Mouse (Mus musculus) G1E-ER4 (cell line): ENCODE data around the gene Nktr. TPM values are rescaled to one million over a fixed set of nuclear protein-coding genes. Genes with fewer than 3 reads are reported as not detected.
A peak's percentile ranks its signal among the peaks of the same experiment; 100 is the strongest.

Experiments
- GATA1 ChIP-seq: IDR thresholded peaks from one replicate; pipeline ENCODE4 v1.8.0; 2012; ENCODE audit warnings: low read length, inconsistent platforms
- polyA plus RNA-seq: library from polyadenylated mRNA; stranded (reverse); fragments of >175 nt; gene quantifications from 2 replicates; pipeline ENCODE4 v1.2.3, GENCODE M21; 2012

The Nktr gene
- polyA plus RNA-seq, 1 experiment: 72.0 TPM

GRCm38 (mm10) chr9:121697150-121698049 is 21.6 kb upstream of the Nktr start:
- no peak for TF ChIP-seq GATA1

GRCm38 (mm10) chr9:121704261-121704645 is 14.7 kb upstream of the Nktr start:
- TF ChIP-seq GATA1: no peak

DNA sequence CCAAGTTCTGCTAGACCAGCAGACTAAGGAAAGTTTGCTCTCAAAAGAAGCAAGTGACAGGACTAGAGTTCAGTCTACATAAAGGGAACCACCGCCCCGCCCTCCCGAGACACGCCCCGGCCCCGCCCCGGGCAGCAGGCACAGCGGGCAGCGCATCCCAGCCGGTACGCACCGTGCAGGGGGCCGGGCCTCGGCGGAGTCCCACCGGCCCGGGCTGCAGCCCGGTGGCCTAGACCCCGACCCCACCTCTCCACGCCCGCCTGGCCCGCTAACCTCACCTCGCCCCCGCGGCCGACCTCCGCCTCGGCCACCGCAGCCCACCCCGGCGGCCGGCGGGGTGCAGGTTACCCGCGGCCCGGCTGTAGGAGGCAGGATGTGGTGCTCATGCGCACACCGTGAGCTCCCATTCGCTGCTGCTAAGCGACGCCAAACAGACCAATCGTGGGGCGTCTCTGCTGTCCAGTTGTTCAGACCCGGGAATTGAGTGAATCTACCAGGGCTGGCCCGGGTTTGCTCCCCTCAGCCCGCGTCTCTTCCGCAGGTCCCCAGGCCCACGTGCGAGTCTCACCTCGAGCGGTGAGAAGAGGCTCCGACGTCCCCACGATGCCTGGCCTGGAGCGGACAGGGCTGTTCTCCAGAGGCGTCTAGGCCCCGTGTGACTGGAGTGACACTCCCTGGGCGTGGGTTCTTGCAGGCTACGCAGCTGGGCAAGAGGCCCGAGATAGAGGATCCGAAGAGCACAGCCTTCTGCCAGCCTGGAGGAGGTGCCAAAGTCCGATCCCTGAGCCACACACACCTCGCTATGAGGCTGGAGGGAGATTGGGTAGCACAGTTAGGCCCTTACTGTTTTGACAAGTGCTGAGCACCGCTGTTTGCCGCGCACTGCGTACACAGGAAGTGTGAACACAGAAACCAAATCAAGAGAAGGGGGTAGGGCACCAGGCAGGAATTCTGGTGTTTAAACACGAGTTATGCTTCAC is 14.0 kb upstream of the Nktr start, which contains the start of gene Sec22c:
Gene Sec22c, minus strand, starts transcription at position 845 of the 980 bp plus-strand sequence.
- TF ChIP-seq GATA1: no peak

GRCm38 (mm10) chr9:121706029-121706675 is 12.8 kb upstream of the Nktr start:
- no peak for TF ChIP-seq GATA1

DNA sequence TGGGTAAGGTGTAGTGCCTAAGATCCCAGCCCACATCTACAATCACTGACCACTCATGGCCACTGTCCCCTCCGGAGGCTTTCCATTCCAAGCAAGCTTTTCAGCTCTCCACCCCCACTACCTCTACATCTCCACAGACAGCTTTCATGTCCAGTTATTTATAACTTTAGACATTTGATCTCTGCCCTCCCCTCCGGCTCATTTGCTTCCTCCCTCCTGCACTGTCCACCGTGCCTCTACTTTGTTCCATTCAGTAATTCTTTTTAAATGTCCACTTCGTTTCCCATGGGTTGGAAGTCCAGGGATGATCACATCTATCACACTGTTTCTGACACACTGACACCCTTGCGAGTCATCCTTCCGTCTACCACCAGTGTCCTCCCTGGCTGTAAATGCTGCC is 11.2 kb upstream of the Nktr start:
- no peak for TF ChIP-seq GATA1

GRCm38 (mm10) chr9:121708506-121709486 is 10.2 kb upstream of the Nktr start:
- TF ChIP-seq GATA1: peak; percentile 58

DNA sequence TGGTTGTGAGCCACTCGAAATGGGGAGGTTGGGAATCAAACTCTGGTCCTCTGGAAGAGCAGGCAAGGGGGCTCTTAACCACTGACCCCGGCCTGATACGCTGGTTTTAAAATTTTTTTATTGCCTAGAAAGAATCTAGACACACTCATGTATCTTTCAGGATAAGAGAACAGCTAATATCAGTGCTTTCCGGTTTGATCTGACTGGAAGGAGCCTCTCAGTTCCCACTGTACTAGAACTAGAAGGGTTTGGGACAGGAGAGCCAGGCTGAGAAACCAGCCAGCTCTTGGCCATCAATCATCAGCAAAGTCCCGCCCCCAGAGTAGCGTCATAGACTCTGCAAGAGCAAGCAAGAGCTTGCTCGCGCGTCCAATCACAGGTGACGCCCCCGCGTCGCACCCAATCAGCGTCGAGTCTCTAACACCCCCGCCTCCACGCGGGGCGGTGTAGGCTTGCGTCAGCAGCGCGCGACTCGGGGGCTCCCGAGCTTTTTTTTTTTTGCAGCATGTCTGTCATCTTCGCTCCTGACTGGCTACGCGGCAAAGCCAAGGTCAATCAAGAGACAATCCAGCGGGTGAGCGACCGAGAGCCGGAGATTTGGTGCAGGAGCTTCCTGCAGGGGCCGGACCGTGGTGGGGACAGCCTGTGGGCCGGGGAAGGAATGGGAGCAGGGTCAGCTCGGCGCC is 8.9 kb upstream of the Nktr start, which contains the start of gene Ss18l2:
Gene Ss18l2, plus strand, starts transcription at position 432 of the 686 bp plus-strand sequence.
- TF ChIP-seq GATA1: no peak

GRCm38 (mm10) chr9:121710584-121710975 is 8.4 kb upstream of the Nktr start:
- no peak for TF ChIP-seq GATA1

DNA sequence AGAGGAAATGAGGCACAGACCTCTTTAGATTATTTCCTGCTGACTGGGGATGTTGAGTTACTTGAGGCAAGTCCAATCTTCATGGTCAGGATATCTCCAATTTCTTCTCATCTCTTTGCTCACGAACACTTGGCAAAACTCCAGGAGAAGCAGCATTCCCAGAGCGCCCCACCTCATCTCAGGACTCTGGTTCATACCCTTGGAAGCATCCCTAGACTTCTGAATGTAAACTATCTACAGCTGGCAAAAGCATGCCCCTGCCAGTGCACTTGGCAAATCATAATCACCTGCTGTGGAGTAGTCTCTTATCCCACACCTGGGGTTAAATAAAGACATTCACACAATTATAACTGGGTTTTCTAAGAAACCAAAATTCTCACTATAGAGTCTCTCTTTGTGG is 1.9 kb upstream of the Nktr start:
- no peak for TF ChIP-seq GATA1

GRCm38 (mm10) chr9:121718070-121718705 is 781 bp upstream of the Nktr start:
- no peak for TF ChIP-seq GATA1

DNA sequence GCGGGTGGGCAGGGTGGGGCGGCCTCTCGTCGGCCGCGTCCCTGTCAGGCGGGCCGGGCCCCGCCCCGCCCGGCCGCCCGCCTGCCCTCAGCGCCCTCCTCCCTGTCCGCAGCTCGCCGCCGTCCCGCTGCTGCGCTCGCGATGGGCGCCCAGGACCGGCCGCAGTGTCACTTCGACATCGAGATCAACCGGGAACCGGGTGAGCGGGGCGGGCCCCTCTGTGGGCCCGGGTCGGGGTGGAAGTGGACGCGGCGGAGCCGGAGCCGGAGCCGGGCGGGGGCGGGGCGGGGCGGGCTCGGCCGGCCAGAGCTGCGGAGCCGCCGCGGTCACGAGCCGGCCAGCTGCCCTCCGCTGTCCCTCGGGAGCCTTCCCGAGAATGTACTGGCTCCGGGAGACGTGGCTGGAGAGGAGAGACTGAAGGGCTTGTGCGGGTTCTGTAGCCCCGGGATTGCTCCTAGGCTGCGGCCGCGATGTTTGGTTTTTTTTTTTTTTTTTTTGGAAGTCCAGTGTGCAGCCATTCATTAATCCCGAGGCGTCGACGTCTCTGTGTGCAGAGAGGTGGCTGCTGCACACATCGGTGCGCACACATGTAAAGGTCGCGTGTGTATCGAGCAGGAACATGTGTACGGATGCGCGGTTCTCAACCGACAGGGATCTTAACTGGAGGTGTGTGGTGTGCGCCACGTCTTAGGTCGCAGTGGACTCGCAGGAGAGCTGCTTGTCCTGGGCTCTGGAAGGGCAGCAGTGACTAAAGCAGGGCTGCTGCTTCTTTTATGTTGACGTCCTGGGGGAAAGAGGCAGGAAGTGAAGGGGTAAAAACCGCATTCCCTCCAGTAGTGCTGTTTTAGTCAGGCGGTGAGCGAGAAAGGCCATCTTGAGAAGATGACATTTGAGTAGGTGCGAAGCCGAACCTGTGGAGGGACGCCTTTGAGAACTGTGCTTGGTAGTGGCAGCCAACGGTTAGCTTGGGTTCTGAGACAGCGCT is 670 bp downstream of the Nktr start:
- no peak for TF ChIP-seq GATA1

GRCm38 (mm10) chr9:121740490-121740889 is 21.5 kb downstream of the Nktr start:
- TF ChIP-seq GATA1: no peak
